Mouse (Mus musculus): ENCODE results near the gene Cdhr3.
"Not testable (repeated sequence)": the region's sequence is repeated elsewhere in the genome, so short reads cannot be mapped to it uniquely, and the experiment has no call there.

Gene Cdhr3

DNA sequence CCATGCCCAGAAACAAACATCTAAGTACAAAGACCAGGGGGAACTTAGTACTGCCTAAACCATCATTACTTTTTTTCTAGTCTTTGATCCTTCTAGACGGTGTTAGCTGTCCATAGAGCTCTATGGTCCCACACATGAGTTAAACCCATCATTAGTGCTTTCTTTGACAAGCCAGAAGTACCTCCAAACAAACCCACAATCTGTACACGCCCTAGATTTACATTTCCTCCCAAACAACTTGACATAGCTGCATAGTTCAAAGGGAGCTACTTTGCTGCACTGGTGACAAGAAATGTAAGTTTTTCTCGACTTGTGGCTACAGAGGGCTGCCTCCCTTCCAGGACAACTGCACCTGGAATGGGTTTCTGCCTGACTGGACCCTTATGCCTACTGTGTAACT is 16.4 kb downstream of the Cdhr3 start:
- no peak for DNase-seq (ENCODE audit: low spot score)

DNA sequence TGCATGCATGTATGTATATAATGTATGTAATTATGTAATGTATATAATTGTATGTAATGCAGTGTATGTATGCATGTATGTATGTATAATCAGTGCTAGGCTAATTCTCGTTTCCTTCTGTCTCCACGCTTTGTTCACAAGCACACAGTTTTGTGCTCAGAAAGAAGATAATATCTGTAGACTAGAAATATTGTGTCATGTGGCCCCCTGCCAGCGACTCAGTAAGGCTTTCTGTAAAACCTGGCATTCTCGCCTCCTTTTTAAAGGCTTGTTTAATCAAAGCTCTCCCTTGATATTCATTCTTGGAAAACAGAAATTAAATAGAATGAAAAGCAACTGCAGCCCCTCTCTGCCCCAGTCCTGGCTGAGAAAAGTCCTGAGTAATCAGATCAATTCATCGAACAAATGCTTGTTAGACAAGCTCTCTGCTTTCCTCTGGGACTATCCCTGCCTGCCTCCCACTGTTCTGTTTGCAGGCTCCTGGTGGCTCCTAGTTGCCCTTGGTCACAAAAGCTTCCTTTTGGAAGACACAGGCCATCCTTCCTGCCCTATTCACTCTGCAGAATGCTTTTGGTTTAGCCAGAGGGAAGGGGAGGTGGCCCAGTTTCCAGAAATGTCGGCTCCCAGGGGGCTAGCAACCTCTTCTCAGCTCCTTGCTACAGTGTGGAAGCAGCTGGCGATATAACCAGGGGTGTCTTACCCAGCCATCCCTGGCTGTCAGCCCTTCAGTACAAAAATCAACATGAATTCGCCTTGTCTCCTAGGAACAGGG is 20.6 kb downstream of the Cdhr3 start:
- DNase-seq (ENCODE audit: low spot score): no peak

DNA sequence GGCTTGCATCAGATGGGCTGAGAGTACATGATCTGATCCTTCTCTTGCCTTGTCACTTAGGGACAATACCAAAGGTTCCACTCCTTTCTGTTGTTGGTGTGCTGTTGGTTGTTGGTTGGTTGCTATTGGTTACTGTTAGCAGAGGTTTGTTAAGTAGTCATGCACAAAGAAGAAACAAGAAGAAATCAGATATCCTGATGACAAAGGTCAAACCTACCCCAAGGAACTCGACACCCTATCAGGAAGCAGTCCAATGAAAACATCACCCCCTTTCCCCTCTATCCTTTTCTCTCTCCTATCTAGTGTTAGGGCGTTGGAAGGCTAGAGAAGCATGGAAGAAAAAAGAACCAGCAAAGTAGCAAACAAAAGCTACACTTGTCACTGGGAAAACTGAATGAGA is 23.7 kb downstream of the Cdhr3 start:
- DNase-seq (ENCODE audit: low spot score): no peak

DNA sequence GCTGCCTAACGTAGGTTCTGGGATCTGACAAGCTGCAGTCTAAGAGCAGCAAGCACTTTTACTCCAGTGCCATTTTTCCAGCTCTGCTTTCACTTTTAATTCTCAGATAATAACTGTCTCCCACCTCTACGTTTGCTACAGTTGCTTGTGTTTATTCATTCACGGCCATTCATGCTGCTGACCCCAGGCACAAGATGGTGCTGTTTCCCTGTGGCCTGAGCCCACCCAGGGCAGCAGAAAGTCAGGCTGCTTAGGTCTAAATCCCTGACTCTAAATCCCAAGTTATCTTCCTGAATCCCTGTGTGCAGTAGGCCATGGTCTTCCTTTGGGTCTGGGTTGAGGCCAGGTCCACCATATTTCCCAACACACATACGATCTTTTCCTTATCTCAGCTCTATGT is 26.3 kb downstream of the Cdhr3 start:
- DNase-seq (ENCODE audit: low spot score): no peak

DNA sequence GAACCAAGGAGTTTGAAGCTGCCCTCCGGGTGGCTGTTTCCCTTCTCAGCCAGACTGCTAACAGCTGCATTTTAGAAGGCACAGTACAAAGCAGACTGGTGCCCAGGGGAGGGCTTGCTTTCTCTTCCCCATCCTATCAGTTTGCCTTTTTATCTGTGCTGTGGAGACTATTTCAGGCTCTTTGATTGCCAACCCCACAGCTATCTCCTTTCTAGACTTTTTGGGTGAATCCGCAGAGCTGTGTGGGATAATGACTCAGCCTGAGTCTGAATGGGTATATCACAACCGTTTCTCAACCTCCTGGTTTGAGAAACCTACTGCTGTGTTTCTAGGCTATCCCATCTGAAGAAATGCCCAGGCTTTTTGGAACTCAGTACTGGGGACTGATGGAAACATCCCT is 27.5 kb downstream of the Cdhr3 start:
- DNase-seq (ENCODE audit: low spot score): no peak

DNA sequence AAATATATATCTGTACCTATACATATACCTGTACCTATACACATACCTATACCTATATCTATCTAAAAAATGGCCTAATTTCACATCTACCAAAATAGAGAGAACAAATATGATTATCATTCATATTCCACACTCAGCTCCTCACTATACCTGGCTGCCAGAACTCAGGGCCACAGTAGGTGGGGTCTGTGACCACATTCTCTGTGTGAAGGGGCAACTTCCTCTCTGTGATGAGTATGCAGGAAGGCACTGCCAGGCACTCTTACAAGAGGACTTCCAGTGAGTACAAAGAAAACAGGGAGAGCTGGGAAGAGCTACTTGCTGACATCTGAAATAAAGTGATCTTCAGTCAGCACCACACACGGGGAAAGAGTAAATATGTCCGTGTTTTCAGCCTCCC is 28.4 kb downstream of the Cdhr3 start:
- DNase-seq (ENCODE audit: low spot score): no peak

DNA sequence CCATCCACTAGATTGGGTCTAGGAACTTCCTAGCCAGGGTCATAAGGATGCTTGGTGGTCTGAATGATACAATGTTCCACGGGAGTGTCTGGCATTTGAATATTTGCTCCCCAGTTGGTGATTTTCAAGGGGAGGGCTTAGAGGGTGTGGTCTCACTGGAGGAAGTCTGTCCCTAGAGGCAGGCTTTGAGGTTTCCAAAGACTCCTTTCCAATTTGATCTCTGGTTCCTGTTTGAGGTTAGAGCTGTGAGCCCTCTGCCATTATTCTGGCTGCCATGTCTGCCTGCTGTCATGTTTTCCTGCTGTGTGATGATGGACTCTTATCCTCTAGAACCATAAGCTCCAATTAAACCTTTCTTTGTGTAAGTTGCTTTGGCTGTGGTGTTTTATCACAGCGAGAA is 29.4 kb downstream of the Cdhr3 start:
- DNase-seq (ENCODE audit: low spot score): no peak

DNA sequence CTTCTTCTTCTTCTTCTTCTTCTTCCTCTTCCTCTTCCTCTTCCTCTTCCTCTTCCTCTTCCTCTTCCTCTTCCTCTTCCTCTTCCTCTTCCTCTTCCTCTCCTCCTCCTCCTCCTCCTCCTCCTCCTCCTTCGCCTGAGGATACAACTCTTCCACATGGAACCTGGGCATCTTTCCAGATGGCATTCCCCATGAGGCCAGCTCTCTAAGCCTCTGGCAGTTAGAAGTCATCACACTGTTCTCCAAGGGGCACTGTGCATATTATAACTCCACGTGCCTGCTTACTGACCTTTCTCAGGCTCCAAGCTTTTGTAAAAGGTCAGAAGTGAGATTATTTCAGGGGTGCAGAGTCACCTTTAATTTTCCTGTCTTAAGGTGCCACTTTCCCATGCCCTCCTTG is 30.3 kb downstream of the Cdhr3 start:
- DNase-seq (ENCODE audit: low spot score): not testable (repeated sequence)

DNA sequence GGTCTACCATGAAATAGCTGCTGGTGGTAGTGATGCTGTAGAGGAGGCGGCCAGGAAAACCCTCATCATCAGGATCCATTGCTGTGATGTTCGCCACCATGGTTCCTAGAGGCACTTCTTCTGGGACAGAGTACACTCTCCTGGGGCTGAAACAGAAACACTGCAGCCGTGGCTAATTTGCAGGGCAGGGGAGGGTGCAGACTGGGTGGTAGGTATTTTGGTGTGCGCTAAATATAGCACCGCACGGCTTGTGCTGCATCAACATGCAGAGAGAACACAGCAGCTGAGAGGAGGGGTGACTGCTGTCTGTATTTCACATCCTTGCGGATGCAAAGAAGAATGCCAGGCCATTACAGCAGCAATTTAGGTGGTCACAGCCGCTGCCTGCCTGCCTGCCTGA is 31.0 kb downstream of the Cdhr3 start:
- no peak for DNase-seq (ENCODE audit: low spot score)

DNA sequence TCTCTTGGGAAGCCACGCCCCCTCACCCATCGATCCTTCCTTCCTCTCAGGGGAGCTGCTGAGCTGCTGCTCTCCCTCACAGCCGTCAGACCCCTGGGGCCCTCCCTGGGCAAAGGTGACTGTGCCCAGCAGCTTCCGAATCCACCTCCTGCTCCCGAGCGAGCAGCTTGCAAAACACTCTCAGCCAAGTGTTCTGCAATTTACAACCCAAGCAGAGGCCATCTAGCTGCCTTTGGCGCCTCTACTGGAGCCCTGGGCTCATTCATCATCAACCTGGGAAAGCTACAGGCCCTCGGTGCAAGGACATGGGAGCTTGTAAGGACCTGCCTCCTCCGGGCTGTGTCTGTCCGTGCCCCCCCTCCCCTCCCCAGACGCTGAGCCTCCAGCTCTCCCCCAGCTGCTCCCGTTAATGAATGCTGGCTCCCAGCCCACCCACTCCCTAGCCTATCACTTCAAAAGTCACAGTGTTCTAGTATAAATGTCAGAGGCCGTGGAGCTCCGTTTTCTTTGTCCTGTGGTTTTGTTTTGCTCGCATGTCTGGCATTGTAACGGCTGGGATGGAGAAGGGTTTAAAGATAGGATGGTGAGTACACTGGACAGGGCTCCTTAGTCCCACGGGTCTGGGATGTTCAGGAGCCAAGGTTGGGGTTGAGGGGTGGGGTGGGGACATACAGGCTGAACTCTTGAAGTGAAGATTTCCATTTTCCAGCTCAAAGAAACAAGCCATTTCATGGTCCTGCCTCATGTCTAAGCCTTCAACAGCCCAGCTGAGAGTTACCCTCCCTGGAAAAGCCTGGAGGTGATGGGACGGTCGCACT is 35.2 kb downstream of the Cdhr3 start:
- DNase-seq (ENCODE audit: low spot score): no peak

DNA sequence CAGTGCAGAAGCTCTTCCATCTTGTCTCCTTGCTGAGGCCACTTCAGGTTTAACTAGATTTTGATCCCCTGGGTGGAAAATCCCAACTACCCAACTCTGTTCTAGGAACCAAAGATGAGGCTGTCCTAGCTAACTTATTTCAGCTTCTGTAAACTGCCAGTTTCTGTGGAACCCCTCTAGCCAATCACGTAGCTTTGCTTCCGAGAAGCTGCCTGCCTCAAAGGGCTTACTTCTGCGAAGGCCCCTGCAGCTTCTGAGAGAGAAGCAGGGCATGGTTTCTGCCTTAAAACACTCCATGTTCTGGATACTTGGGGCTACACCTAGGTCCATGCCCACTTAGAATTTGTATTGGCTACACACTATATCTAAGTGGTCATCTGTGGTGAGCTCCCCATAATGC is 36.1 kb downstream of the Cdhr3 start:
- DNase-seq (ENCODE audit: low spot score): no peak

DNA sequence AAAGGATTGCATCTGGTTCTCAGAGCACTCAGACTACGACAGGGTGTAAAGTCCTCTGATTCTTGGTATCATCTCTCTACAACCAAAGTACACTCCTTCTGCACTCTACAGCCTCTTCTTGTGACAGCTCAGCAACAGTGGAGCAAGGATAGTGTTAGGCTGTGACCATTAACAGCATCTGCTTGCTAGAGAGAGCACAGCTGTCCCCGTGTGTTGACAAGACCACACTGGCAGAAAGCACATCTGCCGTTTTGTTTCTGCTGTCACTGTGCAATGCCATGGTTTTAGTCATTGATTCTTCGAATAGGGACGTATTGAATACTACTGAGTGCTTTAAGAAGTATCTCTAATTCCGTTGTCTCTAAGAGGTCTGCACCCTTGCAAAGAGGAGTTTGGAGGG is 36.6 kb downstream of the Cdhr3 start:
- no peak for DNase-seq (ENCODE audit: low spot score)

DNA sequence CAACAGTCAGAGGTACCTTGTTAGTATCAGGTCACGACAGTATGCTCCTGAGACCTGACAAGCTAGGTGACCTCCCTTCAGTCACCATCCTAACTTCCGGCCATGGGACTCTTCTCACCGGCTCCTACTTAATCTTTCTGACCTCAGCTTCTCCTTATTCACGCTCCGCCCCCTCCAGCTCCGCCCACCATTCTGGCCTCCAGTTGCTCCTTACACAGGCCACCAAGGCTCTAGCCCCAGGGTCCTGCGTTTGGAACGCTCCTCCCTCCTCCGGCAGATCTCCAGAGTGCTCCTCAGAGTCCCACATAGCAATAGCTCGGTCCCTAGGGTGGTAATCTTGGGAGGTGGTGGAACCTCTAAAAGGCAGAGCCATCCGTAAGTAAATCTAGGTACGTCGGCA is 38.9 kb downstream of the Cdhr3 start:
- no peak for DNase-seq (ENCODE audit: low spot score)

DNA sequence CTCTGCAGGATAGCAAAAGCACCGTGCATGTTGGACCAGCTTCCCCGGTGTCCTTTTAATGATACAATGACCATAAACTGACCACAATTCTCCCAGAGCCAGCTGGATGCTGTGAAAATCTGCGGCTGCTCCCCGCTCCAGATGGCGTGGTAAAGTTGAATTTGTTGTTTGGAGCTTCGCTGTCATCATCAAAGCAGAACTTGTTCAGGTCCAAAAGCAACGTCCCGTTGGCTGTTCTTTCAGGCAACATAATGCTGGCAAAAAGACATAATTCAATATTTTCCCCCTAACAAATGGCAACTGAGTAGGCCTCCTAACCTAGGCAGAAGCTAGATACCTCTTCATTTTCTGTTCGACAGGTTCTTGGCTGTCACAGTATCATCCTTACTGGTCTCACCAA is 39.4 kb downstream of the Cdhr3 start:
- DNase-seq (ENCODE audit: low spot score): no peak

DNA sequence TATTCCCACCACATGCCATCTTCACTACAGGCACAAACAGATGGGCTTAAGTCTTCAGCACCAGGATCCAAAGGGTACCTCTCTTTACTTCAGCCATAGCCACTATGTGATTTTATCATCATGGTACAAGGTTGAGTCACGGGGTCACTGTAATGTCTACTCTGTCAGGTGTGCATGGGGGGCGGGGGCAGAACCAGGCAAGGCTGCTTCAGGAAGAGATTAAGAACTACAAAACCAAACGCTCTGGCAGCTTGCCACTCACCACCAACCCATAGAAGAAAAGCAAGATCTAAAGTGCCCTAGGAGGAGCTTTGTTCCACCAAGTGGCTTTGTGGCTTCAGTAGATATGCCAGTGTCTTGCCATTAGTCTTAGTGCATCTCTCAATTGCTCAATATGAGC is 44.3 kb downstream of the Cdhr3 start:
- peak; percentile 6 for DNase-seq (ENCODE audit: low spot score)

DNA sequence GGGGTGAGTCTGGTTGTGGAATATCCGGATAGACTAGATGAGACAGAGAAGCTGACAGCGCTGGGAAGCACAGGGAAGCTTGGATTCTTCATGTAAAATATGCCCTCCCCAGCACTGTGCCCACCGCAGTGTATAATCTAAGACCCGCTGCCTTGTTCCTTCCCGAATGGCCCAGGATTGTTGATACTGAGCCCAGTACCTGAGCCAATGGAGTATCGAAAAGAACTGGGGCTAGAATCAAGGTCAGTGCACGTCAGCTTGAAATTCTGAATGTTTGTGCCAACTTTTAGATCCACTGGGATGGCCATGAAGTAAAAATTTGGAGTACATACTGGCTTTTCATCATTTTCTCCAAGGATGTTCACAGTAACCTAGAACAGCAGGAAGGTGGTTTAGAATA is 46.2 kb downstream of the Cdhr3 start:
- no peak for DNase-seq (ENCODE audit: low spot score)

DNA sequence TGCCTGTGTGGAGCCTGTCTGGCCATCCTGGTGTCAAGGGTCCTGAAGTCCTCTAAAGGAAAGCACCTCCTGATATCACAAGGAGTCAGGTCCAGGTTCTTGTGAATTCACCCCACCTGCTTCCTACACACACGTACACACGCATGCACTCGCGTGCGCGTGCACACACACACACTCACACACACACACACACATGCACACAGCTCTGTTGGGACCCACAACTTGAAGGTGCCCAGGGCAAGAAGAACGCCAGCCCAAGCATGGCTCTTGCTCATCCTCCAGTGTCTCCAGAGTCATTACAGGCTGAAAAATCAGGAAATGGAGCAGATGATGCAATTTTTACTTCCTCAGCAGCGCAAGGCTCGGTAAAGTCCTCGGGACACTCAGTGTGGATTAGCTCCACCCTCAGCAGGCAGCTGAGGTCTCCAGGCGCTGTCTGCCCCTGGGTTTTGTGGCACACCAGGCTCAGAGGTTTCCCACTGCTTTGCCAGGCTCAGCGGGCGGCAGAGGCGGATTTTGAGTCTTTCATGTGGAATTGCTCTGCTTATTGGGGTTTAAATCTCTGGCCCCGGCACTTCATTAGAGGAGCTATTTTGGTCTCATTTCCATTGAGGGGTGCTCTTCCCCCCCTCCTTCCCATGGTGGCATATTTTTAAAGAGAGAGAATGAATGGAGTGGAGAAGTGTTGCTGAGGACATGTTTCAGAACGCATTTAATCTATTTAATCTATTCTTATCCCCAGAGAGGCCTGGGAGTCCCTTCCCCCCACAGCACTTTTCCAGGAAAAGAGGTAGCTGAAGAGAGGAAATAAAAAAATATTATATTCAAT is 46.9 kb downstream of the Cdhr3 start:
- no peak for DNase-seq (ENCODE audit: low spot score)

DNA sequence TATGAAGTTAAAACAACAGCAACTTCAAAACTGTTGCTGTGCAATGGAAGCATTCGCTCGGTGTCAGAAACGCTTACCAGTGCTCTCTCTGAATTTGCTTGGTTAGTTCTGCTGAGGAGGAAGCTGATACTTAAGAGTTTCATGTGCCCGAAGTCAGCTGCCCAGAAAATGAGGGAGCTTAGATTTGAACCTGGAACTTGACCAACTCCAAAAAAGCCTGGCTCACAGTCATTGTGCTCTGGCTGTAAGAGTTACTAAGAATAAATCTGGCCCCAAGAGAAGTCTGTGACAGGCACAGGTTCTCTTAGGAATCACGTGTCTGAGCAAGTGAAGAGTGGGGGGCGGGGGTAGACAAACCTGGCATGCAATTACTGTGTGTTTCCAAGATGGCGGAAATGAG is 51.2 kb downstream of the Cdhr3 start:
- no peak for DNase-seq (ENCODE audit: low spot score)

DNA sequence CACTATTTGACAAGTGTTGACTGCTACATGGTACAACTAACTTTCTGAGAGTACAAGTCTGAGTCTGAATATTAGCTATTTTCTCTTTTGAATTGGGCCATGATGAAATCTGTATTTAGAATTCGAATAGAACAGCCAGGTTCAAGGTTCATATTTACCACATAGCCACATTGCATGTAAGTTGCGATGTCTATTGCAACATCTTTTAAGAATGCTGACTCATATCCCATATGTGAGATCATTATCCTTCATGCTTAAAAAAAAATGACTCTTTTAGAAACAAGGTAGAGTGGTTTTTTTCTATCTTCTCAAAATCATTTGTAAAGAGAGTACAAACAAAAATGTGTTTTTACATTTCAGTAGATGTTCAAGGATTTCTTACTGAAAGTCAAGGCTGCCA is 51.9 kb downstream of the Cdhr3 start:
- no peak for DNase-seq (ENCODE audit: low spot score)

DNA sequence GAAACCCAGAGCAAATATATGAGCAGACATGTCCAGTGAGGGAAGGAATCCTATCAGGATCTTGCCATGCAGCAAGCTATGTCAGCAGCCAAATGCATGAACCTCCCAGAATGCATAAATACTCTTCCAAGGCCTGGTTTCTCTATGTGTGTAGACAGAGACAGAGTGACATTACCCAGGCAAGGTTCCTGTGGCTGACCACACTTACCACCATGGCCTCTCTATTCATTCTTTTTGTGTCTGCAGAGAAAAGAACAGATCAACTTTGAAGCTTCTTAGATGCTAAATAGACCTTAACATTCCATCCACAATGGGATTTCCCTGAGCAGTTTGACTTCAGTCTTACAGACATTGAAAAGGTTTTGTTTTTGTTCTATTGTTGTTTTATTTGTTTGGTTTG is 54.0 kb downstream of the Cdhr3 start:
- DNase-seq (ENCODE audit: low spot score): no peak

DNA sequence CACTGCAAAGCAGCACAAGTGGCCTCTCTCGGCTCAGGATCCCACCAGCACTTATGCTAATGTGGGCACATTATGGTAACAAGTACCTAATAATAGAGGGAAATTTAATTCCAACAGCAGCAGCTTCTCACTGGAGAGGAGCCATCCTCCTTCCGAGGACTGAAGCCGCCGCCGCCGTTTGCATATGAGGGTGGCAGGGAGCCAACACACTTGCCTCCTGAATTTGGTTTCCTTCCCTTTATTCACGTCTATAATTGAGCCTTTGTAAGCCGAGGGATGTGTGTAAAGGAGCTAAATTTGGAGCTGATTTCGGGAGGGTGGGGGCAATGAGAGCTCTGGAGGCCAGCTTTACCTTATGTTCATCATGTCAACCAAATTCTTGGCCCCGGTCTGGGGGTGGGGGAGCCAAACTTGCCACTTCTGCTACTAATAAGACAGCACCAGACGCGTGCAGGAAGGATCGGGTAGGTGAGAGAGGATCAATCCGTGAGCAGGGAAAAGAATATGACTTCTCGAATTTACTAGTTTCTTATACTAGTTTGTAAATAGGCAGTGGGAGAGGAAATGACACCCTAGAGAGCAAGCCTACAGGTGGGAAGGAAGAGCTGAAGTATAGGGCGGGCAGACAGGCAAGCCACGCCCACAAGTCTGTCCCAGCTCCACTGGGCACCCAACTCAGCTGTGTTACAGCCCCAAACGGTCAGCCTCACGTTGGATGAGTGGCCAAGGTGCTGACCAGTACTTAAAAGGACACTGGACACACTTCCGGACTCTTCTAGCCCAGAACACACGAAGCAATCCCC is 56.8 kb downstream of the Cdhr3 start:
- no peak for DNase-seq (ENCODE audit: low spot score)
